Mouse (Mus musculus) liver, embryonic 14.5 days (tissue): ENCODE results near the gene Nid2. TPM values are rescaled to one million over a fixed set of nuclear protein-coding genes. Genes with fewer than 3 reads are reported as not detected.
A peak's percentile ranks its signal among the peaks of the same experiment; 100 is the strongest.

ENCODE experiments used
- ATAC-seq: fragments of 200-750 bp; cut with Nextera tagmentation; 2 replicates; pipeline ENCODE4 v1.8.0; 2017; ENCODE audit warnings: moderate number of reproducible peaks, mild to moderate bottlenecking, moderate library complexity; ENCODE audit not compliant: insufficient read depth
- DNase-seq, 3 experiments: peaks; one replicate each; pipeline ENCODE4 v3.0.0-alpha.2; 2012 to 2013; ENCODE audit warnings: low read depth in 3 of 3, low spot score in 3 of 3
- H3K27ac ChIP-seq: fragments of 300-500 bp; sonication (generic); 2 replicates; pipeline ENCODE4 v1.5.1; 2014; ENCODE audit warnings: moderate library complexity, mild to moderate bottlenecking, control low read depth, inconsistent platforms
- H3K27me3 ChIP-seq: fragments of 300-500 bp; sonication (generic); 2 replicates; pipeline ENCODE4 v1.6.1; 2014; ENCODE audit warnings: mild to moderate bottlenecking, low read length, moderate library complexity; ENCODE audit not compliant: control insufficient read depth, insufficient read depth
- H3K36me3 ChIP-seq: fragments of 300-500 bp; sonication (generic); replicated peaks from 2 replicates; pipeline ENCODE4 v1.6.1; 2014; ENCODE audit warnings: low read depth; ENCODE audit not compliant: control insufficient read depth, insufficient read depth
- H3K4me1 ChIP-seq, 2 experiments: fragments of 200-500 bp in 1 of 2; fragments of 300-500 bp in 1 of 2; sonication (generic) in 1 of 2; replicated peaks; 2 replicates each; pipeline ENCODE4 v1.6.1; 2012 to 2014; ENCODE audit warnings: antibody characterized with exemption in 1 of 2, inconsistent platforms in 1 of 2, low read length in 1 of 2; ENCODE audit not compliant: control insufficient read depth in 2 of 2, insufficient read depth in 2 of 2
- H3K4me2 ChIP-seq: fragments of 300-500 bp; sonication (generic); 2 replicates; pipeline ENCODE4 v1.6.1; 2014; ENCODE audit warnings: low read depth, mild to moderate bottlenecking, control low read depth, moderate library complexity
- H3K4me3 ChIP-seq, 2 experiments: fragments of 200-500 bp in 1 of 2; fragments of 300-500 bp in 1 of 2; sonication (generic) in 1 of 2; 2 replicates each; pipeline ENCODE4 v1.5.1; 2012 to 2014; ENCODE audit warnings: low read depth in 2 of 2, low read length in 2 of 2, mild to moderate bottlenecking in 2 of 2, control low read depth in 1 of 2, inconsistent platforms in 1 of 2, moderate library complexity in 1 of 2; ENCODE audit not compliant: insufficient read depth in 1 of 2
- H3K9ac ChIP-seq: fragments of 300-500 bp; sonication (generic); replicated peaks from 2 replicates; pipeline ENCODE4 v1.6.1; 2014; ENCODE audit warnings: mild to moderate bottlenecking, control low read depth, moderate library complexity
- H3K9me3 ChIP-seq: fragments of 300-500 bp; sonication (generic); 2 replicates; pipeline ENCODE4 v1.6.1; 2016; ENCODE audit warnings: low read length, mixed read lengths; ENCODE audit not compliant: control insufficient read depth
- CTCF ChIP-seq: IDR thresholded peaks from 2 replicates; pipeline ENCODE4 v1.5.1; 2016; ENCODE audit warnings: antibody characterized with exemption, low read depth, control low read depth
- EP300 ChIP-seq: IDR thresholded peaks from 2 replicates; pipeline ENCODE4 v1.6.1; 2016; ENCODE audit warnings: antibody characterized with exemption, low read depth
- WGBS: fragments of 180-500 bp; shearing (Covaris S2); extraction: QIAGEN DNeasy Blood & Tissue Kit; methylation state at CpG from one replicate; pipeline ENCODE4 v1.1.7; 2014; ENCODE audit not compliant: insufficient replicate concordance; 5-methylcytosine and 5-hydroxymethylcytosine counted together
- polyA plus RNA-seq, 2 experiments: library from polyadenylated mRNA; depleted of rRNA in 1 of 2; stranded (reverse) in 1 of 2; unstranded in 1 of 2; fragments of >200 nt; fragmentation: Nextera tagmentation in 1 of 2; extraction: Ambion mirVana in 1 of 2; gene quantifications; 2 replicates each; pipeline versions ENCODE4 v1.2.1 to v1.2.3; 2012 to 2014

The Nid2 gene
- polyA plus RNA-seq, 2 experiments = 6.2 to 10.6 TPM

GRCm38 (mm10) chr14:19752276-19752675 lies 1.2 kb downstream of the Nid2 start:
- DNase-seq (no peak), ATAC-seq (no peak)
- H3K9me3 ChIP-seq = no peaks in the 10 kb centered on the region
- TF ChIP-seq EP300 (no peak), CTCF (no peak)
- no peak overlapping the region for H3K27ac ChIP-seq
- WGBS = 10% methylated on average over 21 of the region's 21 CpGs
- H3K27me3 ChIP-seq = peaks cover 19% of the 10 kb centered on the region
- H3K4me2 ChIP-seq = peak overlapping the region; percentile 66
- no peaks in the 10 kb centered on the region; a peak in 1 of 4 replicates for H3K4me1 ChIP-seq
- H3K4me3 ChIP-seq = peak overlapping the region in 1 of 2 experiments; percentile 57; a peak in 2 of 4 replicates
- no peaks in the 10 kb centered on the region for H3K36me3 ChIP-seq
- H3K9ac ChIP-seq = no peak overlapping the region

DNA sequence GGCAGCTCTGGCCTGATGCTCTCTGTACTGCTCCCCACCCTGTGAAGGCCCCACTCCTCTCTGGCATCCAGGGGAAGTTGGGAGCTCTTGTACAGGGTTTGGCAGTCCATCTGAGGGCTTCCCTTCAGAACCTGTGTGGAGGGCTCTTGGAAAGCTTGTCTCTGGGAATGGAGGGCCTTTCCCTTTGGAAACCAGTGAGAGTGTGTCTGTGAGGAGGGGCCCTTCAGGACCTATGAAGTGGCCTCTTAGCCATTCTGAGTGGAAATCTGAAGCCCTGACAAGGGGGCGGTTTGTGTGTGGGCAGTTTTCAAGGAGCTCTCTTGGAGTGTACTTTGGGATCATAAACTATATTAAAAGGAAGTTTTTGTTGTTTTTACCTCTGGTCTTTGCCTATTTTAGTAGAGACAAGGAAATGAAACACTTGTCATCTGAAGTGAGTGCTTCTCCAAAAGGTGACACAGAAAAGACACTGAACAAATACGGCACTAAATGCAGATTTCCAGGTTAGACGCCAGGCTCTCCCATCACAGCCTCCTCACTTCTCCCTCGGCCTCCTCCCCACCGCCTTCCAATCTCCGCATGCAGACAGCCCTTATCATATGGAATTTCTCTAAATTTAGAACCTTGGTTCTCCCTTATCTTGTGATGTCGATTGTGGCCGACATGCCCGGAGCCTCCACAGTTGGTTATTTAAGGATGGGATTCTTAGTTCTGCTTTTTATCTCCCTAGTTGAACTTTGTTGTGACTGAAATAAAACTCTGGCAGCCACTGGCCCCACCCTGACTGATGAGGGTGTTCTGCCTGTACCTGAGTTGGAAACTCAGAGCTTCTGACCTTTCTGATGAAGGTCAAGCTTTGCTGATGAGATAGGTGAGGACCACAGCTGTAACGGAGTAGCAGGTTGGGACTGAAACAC lies 8.5 kb downstream of the Nid2 start:
- WGBS = 23% methylated on average over 10 of the region's 10 CpGs
- Histone ChIP-seq H3K4me3 (no peak overlapping the region), H3K27me3 (no peaks in the 10 kb centered on the region), H3K9ac (no peak overlapping the region), H3K4me2 (no peak overlapping the region), H3K27ac (no peak overlapping the region), H3K4me1 (peaks cover 7 to 23% of the 10 kb centered on the region in 2 experiments), H3K9me3 (no peaks in the 10 kb centered on the region), H3K36me3 (no peaks in the 10 kb centered on the region)
- no peak for DNase-seq
- TF ChIP-seq EP300 (no peak), CTCF (no peak)
- no peak for ATAC-seq

GRCm38 (mm10) chr14:19760721-19761120 lies 9.7 kb downstream of the Nid2 start:
- Histone ChIP-seq H3K9me3 (no peaks in the 10 kb centered on the region), H3K4me3 (no peak overlapping the region), H3K9ac (no peak overlapping the region), H3K27me3 (no peaks in the 10 kb centered on the region), H3K27ac (no peak overlapping the region), H3K4me1 (peaks cover 8 to 30% of the 10 kb centered on the region in 2 experiments), H3K4me2 (no peak overlapping the region), H3K36me3 (no peaks in the 10 kb centered on the region)
- WGBS = 60% methylated on average over 7 of the region's 7 CpGs
- no peak for TF ChIP-seq EP300
- TF ChIP-seq CTCF = no peak
- DNase-seq (no peak), ATAC-seq (no peak)

DNA sequence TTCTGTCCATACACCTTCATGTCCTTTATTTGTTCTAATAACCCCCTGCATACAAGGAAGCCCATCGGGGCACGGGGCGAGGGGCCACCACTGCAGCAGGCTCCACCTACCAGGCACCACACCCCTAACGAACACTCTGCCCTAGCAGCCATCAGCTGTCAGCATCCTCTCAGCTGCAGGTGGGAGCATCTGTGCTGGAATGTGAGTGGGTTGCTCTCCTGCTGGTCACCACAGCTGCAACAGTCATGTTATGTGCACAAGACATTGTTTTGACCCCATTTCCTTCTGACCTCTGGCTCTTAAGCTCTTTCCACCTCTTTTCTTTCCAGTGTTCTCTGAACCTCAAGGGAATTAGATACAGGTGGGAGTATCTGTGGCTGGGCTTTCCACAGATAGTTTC lies 10.9 kb downstream of the Nid2 start:
- Histone ChIP-seq H3K36me3 (no peaks in the 10 kb centered on the region), H3K27ac (no peak overlapping the region), H3K4me3 (no peak overlapping the region), H3K9me3 (no peaks in the 10 kb centered on the region), H3K9ac (no peak overlapping the region), H3K27me3 (no peaks in the 10 kb centered on the region), H3K4me1 (peaks cover 8 to 36% of the 10 kb centered on the region in 2 experiments), H3K4me2 (no peak overlapping the region)
- 28% methylated on average over 4 of the region's 4 CpGs for WGBS
- DNase-seq = no peak
- ATAC-seq = no peak
- TF ChIP-seq EP300 (no peak), CTCF (no peak)

DNA sequence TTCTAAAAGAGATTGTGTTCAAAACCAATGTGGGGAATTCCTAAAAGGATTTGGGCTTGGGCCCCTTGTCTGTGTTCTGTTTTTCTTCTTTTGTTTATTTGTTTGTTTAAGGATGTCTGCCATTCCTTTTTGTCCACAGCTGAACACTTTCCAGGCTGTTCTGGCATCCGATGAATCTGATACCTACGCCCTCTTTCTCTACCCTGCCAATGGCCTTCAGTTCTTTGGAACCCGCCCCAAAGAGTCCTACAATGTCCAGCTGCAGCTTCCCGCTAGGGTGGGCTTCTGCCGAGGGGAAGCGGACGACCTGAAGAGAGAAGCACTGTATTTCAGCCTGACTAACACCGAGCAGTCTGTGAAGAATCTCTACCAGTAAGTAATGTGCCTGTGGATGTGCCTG lies 12.5 kb downstream of the Nid2 start:
- no peak overlapping the region for H3K4me3 ChIP-seq
- peaks cover 8 to 36% of the 10 kb centered on the region in 2 experiments for H3K4me1 ChIP-seq
- H3K4me2 ChIP-seq = no peak overlapping the region
- no peaks in the 10 kb centered on the region for H3K9me3 ChIP-seq
- no peaks in the 10 kb centered on the region for H3K27me3 ChIP-seq
- no peak for DNase-seq
- TF ChIP-seq CTCF (no peak), EP300 (no peak)
- ATAC-seq = no peak
- no peaks in the 10 kb centered on the region for H3K36me3 ChIP-seq
- no peak overlapping the region for H3K27ac ChIP-seq
- H3K9ac ChIP-seq = no peak overlapping the region
- WGBS = 69% methylated on average over 8 of the region's 8 CpGs
